Mouse (Mus musculus): ENCODE data around the gene Aldh16a1.
"Not testable (repeated sequence)": the region's sequence is repeated elsewhere in the genome, so short reads cannot be mapped to it uniquely, and the experiment has no call there.

Gene Aldh16a1

DNA sequence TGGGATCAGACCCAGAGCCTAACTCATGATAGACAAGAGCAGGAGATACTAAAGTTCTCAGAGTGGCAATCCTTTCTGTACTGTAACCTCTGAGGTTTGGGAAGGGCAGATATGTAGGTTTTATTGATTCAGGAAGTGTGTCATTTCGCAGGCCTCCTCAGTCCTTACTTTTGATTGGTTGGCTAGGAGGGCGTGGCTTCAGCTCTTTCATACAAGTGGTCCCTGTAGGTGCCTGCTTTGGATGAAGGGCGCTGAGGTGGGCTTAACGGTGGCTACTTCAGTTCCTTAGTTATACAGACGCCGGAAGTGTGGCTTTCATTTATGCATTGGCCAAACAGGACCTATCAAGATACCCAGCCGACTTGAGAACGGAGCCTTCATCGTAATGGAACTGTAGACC, 1.2 kb upstream of the Aldh16a1 start:
- no peak for DNase-seq

DNA sequence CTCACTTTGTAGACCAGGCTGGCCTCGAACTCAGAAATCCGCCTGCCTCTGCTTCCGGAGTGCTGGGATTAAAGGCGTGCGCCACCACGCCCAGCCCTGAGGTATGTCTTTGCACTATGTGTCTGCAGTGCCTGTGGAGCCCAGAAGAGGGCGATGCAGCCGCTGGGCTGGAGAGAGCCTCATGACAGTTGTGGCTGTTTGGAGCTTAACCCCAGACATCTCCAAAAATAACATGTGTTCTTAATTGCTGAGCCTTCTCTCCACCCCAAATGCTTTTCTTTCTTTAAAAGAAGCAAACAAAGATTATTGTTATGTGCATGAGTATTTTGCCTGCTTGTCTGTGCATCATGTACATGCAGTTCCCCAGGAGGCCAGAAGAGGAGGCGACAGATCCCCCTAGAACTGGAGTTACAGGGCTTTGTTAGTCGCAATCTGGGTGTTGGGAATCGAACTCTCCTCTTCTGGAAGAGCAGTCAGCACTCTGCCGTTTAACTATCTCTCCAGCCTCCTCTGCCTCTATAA, 670 bp upstream of the Aldh16a1 start:
- DNase-seq: peak; percentile 66

DNA sequence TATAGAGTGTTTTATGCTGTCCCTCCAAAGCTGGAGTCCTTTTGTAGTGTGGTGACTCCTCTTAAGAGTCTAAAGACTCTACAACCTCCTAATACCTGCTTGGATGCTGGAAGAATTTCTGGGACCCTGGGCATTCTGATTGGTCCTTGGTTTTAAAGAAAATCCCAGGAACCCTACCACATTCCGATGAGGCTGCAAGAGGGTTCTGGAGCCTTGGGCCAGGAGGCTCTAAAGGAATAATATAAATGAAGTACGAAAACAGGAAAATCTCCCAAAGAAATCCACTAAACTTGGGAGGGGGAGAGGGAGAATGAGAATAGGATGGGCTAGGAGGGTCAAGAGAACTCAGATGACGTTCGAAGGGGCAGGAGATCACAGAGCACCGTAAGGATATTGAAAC, 798 bp downstream of the Aldh16a1 start:
- DNase-seq: no peak

DNA sequence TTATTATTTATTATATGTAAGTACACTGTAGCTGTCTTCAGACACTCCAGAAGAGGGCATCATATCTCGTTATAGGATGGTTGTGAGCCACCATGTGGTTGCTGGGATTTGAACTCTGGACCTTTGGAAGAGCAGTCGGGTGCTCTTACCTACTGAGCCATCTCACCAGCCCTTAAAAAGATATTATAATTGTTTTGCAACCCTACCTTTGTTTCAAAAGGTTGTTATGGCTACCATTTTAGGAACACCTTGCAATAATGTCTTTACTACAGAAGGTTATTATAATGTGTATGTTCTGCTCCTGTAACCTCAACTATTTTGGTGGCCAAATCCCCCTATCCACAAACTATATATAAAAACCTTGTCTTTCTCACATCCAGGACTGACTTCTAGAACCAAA, 1.3 kb downstream of the Aldh16a1 start:
- DNase-seq: not testable (repeated sequence)

DNA sequence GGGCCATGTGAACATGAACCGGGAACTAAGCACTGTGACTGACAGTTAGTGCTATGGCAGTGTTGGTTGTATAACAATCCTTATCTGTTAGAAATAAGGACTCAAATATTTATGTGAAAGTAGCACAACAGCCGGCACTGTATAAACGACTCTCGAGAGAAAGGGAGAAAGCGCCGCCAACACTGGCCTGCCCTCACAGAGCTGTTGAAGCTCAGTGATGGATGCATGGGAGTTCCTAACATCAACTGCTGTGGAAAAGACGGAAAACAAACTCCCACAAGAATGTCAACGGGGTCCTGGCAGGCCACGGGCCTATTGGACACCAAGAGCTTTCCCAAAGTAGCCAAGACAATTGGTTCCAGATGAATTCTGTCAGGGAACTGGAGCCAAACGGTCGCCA, 3.1 kb downstream of the Aldh16a1 start:
- DNase-seq: no peak

DNA sequence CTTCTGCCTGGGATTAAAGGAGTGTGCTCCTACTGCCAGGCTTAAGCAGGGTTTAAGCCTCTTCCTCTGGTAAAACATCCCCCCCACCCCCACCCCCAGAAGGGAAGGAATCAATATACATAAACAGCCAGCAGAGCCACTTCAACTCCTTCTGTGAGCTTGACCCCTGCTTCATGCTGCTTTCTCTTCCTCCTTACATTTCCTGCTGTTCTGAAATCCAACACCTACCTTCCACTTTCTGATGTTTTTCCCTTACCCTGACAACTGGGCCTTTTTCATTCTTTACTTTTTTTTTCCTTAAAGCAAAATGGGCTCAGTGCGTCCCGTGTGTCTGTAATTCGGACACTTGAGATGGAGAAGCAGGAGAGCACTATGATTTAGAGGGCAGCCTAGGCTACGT, 4.1 kb downstream of the Aldh16a1 start:
- DNase-seq: no peak

DNA sequence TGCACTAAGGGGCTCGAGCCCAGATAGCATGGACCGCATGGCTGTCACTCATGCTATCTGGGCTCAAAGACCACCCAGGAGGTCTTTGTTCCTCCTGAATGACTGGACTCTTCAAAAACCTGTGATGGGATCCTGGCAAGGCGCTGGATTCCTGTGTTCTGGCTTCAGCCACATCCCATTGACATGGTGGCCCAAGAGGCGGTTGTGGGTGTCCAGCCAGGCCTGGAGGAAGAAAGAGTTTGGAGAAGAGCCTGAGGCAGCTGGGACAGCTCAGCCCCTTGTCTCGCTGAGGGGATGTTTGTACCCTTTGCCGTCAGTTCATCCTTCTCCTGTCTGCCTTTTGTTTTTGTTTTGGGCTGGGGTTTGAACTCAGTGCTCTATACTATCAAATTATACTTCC, 4.8 kb downstream of the Aldh16a1 start:
- no peak for DNase-seq

DNA sequence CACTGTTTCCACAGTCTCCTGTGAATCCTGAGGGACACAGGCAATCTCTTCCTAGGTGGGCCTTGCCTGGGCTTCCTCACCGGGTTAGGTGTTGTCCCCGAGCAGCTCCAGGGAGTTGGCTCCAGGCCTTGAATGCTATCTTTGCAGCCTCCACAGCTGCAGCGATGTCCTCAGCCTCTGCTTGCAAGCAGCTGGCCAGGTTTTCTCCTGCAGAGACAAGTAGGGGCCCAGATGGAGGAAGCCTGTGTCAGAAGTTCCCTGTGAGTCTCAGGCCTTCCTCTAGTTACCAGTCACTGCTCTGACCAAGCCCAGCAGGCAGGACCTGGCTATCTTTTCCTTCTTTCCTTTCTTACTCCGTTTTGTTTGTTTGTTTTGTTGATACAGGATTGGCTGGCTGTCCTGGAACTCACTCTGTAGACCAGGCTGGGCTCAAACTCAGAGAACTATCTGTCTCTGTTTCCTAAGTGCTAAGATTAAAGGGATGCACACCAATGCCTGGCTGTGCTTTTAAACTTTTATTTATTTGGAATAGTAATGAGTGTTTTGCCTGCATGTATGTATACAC, 5.8 kb downstream of the Aldh16a1 start:
- DNase-seq: no peak

DNA sequence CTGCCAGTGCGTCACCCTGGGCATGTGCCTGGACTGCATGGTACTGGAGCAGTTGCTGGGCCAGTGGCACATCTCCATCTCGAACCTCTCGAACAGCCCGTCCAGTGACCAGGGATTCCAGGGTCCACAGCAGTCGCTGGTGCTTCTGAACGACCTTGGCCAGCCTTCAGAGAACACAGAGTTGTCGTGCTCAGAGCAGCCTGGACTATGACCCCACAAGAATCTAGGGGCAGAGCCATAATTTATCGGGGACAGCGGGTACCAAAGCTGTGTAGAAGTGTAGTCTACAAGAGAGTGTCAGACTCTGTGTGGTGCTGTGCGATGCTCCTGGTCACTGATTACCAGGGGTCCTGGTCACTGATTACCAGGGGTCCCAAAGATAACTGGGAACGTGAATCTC, 6.5 kb downstream of the Aldh16a1 start:
- DNase-seq: no peak

DNA sequence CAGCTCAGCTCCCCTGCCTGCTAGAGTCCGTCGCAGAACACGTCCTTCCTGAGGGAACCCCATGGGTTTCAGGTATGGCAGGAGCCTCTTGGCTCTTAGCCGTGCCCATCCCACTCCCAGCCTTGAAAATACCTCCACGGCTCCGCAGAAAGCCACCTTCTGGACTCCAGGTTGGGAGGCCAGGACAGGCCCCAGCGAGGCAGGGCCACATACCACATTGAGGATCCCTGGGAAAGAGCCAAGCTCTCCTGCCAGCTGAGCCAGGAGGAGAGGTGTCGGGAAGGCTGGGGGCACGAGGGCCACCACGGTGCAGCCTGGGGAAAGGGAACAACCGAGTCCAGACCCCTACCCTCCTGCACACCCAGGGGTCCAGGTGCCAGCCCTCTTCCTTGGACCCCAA, 7.1 kb downstream of the Aldh16a1 start:
- no peak for DNase-seq

DNA sequence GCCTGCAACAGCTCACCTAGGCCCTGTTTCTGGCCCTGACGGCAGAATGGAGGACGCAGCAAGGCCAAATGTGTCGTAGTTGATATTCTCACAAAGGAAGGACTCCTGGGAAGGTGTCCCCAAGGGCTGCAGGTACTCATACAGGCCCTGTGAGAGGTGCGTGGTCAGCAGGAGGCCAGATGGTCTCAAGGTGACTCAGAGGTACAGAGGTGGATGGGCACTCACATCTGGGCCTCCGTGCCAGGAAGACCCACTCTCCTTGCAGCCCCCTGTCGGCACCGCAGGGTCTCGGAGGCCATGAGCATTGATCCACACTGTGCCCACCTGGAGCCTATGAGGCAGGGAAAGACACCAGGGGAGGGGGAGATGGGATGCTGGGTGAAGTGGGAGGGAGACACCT, 8.9 kb downstream of the Aldh16a1 start:
- no peak for DNase-seq

DNA sequence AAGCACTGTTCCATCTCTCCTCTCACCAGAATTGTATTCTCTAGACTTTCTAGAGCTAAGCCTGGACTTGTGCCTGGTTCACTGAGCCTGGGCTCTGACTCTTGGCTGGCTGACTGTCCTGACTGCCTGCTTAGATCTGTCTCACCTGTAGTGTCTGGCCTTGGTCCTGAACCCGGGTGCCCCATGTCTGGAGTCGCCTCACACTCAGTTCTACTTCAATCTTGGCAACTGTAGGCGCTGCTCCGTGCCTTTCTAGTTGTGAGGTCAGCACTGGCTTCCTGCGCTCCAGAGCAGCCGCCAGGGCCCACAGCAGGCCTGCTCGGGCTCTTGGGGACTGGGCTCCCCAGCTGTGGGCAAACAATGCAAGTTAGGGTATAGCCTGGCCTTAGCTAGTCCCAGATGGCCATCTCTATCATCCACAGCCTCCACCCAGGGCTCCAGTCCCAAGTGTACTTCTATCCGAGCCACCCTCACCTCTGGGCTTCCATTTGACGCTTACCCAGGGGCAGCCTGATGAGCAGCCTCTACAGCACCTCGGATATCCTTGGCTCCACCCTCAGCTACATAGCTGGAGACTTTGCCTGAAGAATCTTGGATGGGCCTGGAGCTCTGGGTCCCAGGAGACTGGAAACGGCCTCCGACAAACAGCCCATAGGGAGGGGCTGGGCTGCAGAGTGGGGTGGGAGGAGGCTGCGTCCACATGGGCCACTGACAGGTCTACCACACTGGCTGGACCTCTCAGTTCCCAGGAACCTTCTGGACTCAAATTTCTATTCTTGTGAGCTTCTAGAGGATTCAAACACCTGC, 9.8 kb downstream of the Aldh16a1 start:
- DNase-seq: no peak

DNA sequence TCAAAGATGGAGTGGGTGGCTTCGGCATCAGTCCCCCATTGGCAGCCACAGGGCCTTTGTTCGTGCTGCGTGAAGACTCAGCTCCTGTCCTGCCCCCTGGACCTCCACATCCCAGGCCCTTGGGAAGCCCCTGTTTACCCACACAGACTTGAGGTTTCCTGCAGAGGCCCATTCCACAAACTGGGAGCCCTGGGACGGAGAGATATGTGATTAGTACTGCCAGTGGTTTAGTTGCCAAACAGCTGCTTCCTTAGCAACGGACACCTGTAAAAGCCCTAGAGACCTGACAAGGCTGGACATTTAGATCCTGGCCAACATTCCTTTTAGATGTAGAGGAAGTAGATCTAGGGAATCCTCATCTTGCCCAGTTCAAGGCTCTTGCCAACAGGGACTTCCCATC, 12.5 kb downstream of the Aldh16a1 start:
- no peak for DNase-seq

DNA sequence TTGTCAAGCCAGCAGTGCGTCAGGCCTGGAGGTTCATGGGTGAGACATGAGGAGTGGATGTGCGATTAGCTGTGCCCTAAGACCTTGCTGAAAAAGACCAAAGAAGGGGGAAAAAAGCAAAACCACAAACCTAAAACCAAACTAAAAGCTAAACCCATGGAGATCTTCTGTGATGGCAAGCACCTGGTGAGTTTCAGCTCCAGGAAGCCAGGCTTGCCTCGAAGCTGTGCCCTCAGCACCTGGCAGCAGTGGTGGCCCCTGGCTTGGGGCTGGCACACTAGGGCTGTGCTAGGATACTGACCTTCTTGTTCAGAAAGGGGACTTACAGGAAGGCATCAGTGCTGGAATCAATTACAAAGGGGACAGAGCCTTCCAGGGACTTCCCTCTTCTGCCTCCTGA, 13.1 kb downstream of the Aldh16a1 start:
- no peak for DNase-seq

DNA sequence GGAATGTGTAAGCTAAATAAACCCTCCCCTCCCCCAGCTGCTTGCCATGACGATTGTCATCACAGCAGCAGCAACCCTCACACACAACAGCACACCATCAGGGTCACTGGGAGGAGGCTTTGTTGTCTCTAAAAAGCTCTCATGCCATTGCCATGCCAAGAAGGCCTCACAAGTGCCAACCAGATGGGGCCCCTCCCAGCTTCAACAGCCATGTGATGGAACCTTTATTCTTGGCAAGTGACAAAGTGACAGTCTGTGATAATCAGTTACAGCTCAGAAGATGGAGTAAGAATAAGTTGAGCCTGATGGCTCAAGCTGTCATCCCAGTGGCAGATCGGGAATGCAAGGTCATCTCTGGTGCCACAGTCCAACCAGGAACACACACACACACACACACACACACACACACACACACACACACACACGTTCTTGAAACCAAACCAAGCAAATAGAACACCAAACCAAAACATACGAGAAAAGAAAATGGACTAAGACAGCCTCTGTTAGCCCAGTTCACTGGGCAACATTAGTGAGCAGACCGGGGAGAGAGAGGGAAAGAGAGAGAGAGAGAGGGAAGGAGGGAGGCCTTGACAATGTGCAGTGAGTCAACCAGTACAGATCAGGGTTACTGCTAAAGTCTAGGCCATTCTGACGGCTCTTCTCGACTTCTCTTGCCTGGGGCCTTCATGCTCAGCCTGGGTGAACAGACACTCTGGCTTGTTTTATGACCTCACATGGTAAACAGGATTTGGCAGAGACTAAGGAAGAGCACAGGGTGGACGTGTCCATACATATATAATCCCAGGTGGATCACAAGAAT, 14.3 kb downstream of the Aldh16a1 start:
- DNase-seq: no peak

DNA sequence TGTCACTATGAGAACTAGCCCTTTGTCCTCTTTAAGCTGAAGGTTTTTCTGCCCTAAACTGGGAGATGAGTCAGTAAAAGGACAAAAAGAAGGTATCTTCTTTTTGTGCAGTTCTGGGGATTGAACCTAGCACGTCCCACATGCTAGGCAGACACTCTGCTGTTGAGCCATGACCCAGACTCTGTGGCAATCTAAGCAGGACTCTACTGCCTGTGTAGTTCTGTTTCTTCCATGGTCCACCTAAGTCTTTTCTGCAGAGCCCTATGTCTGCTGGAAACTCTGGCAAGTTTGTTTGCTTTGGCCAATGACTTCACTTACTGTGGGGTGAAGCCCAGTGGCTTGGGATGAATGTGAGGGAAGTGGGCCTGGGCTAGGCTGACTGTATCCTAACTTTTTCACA, 16.0 kb downstream of the Aldh16a1 start:
- DNase-seq: no peak

DNA sequence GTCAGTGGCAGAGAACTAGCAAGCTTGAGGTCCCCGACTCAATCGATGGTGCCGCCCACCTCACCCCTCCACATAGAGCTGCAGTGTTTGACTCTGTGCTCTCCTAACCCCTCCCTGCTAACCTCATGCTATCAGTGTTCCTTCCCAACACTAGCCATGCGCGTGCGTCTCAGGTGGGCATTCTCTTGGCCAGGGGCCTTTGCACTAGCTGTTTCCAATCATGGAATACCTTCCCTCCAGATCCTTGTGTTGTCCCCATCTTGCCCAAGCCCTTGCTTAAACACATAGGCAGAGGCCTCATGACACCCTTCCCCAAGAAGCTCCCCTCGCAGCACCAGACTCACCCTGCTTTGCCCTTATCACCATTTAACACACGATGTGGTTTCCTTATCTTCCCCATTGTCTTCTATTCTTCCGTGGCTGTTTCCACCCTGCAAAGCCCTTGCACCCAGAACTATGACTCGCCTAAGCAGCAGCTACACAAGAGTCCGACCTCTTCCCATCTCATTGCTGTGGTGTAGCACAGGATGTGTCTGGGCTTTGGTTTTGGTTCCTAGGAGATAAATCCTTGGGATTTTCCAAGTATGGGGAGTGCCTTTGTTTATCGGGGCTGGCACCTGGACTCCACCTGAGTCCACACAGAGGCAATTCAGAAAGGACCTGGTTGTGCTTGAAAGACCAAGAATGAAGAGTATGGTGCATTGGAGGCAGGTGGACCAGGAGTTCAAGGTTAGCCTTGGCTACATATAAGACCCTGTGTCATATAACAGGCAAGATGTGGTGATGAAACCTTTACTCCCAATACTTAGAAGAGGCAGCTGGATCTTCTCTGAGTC, 17.0 kb downstream of the Aldh16a1 start:
- no peak for DNase-seq

DNA sequence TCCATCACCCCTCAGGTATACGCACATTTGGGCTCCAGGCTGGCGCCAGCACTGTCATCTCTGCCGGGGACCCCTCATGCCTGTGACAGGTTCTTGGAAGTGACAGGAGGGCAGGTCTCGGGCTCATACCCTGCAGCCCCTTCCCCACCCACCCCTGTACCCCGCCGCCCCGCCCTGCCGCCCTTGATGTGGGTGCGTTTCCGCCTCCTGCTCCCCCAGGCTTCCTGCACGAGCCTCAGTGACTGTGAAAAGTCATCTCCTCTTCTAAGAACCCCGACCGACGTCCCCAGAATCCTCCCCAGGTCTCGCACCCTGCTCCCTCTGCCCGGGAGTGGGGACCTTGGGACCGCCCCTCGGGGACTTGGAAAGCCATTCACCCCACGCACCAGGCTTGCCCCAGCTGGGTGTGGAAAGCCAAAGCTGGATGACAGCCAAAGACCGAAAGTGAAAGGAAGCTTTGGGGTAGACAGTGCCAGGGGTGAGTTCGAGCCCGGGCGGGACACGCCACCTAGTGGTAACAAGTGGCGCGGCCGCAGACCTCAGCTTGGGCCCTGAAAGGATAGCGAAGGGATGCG, 18.3 kb downstream of the Aldh16a1 start, which contains the start of the genes Gm45713 and Flt3l:
Gene Gm45713 (minus strand): TSS at position 239 of the 575 bp plus-strand sequence.
Gene Flt3l (minus strand): TSS at position 440 of the 575 bp plus-strand sequence.
- DNase-seq: peak; percentile 90

DNA sequence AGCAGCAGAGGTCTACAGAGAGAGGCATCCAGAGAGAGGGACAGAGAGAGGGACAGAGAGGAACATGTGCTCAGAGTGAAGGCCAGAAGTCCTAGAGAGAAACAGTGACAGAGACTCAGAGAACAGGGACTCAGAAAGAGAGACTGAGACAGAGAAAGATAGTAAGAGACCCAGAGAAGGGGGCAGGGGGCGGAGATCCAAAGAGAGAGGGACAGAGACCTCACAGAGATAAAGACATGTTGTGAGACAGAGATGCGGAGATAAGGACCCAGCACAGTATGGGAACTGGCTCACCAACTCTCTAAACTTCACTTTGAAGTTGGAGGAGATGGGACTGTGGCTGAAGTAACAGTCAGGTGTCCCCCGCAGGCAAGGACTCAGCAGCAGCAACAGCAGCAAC, 19.0 kb downstream of the Aldh16a1 start:
- no peak for DNase-seq

DNA sequence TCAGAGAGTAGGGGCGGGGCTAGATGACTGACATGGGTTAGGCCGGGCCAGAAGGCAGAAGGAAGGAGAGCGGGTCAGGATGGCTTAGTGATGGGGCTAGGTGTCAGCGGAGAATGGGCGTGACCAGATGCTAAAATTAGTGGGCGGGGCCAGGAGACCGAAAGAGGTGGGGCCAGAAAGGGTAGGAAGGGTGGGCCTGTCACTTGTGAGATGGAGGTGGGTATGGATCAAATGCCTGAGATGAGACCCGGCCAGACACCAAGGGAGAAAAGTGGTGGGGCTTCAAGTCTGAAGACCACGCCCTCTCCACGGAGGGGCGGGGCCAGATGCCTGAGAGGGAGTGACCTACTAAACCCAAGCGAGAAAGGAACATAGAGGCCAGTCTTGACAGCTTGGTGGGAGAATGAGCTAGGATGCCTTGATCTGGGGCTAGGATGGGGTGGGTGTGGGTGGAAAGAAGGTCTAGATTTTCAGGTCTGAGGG, 19.8 kb downstream of the Aldh16a1 start:
- no peak for DNase-seq

DNA sequence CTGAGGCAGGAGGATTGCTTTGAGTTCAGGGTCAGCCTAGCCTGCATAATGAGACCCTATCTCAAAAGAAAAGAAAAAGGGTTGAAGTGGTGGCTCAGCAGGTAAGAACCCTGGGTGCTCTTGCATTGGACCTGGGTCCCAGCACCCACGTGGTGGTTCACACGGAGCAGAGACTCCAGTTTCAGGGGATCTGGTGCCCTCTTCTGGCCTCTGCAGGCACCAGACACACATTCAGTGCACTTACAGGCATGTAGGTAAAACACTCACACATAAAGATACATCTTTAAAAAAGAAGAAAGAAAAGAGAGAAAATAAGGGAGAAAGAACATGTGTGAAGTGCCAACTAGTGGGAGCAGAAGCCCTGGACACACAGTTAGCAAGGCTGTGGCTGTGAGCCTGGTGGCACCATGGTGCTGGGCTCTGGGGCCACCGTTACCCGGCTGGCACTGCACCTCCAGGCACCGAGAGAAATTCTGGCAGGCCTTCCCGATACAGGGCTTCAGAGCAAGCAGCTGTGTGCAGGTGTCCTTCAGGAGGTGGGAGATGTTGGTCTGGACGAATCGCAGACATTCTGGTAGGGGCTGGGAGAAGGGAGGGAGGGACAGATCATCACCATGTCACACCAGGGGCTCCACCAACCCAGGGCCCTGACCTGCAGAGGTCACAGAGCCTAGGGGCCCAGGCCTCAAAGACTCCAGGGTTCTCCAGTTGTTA, 20.8 kb downstream of the Aldh16a1 start:
- DNase-seq: no peak
